Mouse (Mus musculus) embryonic fibroblast, embryonic 13.5 days (primary cell): ENCODE measurements around the gene Odf2. TPM values are rescaled to one million over a fixed set of nuclear protein-coding genes. Genes with fewer than 3 reads are reported as not detected.
A peak's percentile ranks its signal among the peaks of the same experiment; 100 is the strongest.

ENCODE experiments used
- H3K27ac ChIP-seq: 2 replicates; pipeline ENCODE4 v1.5.1; 2012; ENCODE audit warnings: low read length, control low read depth, inconsistent platforms; ENCODE audit not compliant: insufficient read depth
- H3K4me1 ChIP-seq: 2 replicates; pipeline ENCODE4 v1.6.1; 2011; ENCODE audit warnings: low read length; ENCODE audit not compliant: control insufficient read depth, insufficient read depth
- H3K4me3 ChIP-seq: 2 replicates; pipeline ENCODE4 v1.5.1; 2011; ENCODE audit warnings: mild to moderate bottlenecking, control low read depth, low read length; ENCODE audit not compliant: insufficient read depth
- CTCF ChIP-seq: IDR thresholded peaks from 2 replicates; pipeline ENCODE4 v1.5.1; 2011; ENCODE audit warnings: mild to moderate bottlenecking, control low read depth, low read length, moderate library complexity, borderline replicate concordance; ENCODE audit not compliant: insufficient read depth
- POLR2A ChIP-seq: IDR thresholded peaks from 2 replicates; pipeline ENCODE4 v1.6.1; 2011; ENCODE audit warnings: low read depth, mild to moderate bottlenecking, control low read depth, low read length, moderate library complexity
- polyA plus RNA-seq: library from polyadenylated mRNA; stranded (reverse); fragments of >200 nt; gene quantifications from 2 replicates; pipeline ENCODE4 v1.2.4, GENCODE M21; 2011; ENCODE audit warnings: low read depth; ENCODE audit not compliant: missing spikeins, insufficient read length

The Odf2 gene
- polyA plus RNA-seq, 1 experiment: 83.2 TPM

DNA sequence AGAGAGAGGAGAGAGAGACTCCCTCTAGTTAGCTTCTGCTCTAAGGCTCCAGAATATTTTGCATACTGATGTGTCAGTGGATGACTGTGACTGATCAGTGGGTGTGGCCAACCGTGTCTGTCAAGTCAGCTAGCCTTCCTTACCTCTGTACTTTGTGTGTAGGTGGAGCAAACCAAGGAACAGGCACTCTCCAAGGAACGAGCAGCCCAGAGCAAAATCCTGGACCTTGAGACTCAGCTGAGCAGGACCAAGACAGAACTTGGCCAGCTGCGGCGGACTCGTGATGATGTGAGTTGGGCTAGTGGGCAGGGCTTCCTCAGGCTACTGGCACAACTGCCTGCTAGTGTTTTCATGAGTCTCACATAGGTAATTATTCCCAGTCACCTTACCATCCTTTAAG, 37.5 kb downstream of the Odf2 start:
- Histone ChIP-seq H3K27ac (no peak overlapping the region), H3K4me1 (no peaks in the 10 kb centered on the region), H3K4me3 (no peak overlapping the region)
- TF ChIP-seq CTCF: no peak

DNA sequence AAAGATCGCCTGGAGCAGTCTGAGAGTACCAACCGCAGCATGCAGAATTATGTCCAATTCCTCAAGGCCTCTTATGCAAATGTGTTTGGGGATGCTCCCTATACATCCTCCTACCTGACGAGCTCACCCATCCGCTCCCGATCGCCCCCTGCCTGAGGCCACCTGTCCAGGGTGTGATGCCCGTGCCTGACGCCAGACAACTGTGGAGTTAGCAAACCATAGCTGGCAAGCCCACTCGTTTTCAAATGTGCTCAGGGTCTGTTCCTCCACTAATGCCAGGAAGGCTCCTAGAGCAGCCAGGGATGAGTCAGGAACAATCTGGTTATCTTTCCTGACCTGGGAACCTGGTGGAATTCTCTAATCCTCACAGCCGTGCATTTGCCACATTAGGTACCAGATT, 41.5 kb downstream of the Odf2 start:
- H3K4me3 ChIP-seq: no peak overlapping the region
- no peak overlapping the region for H3K27ac ChIP-seq
- no peaks in the 10 kb centered on the region for H3K4me1 ChIP-seq
- TF ChIP-seq POLR2A (no peak), CTCF (no peak)

DNA sequence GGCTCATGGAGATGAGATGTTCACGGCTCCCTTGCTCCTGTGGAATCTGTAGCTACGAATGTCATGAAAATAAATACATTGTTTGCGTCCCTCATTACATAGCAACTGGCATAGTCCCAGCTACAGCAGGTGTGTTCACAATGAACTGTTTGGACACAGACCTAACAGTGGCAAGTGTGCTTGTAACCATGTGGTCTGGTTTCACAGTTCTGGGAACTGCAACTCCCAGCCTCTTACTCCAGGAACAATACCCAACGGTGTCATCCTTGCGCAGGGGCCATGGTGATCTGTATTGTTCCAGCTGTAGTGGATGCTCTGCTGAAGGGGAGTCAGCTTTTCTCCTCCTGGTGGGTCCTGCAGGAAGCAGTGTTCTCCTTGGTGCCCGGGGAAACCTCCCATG, 42.2 kb downstream of the Odf2 start:
- H3K4me3 ChIP-seq: no peak overlapping the region
- H3K27ac ChIP-seq: no peak overlapping the region
- peaks cover 4% of the 10 kb centered on the region; the same call in 1 of the 2 replicates for H3K4me1 ChIP-seq
- TF ChIP-seq CTCF (no peak), POLR2A (no peak)

DNA sequence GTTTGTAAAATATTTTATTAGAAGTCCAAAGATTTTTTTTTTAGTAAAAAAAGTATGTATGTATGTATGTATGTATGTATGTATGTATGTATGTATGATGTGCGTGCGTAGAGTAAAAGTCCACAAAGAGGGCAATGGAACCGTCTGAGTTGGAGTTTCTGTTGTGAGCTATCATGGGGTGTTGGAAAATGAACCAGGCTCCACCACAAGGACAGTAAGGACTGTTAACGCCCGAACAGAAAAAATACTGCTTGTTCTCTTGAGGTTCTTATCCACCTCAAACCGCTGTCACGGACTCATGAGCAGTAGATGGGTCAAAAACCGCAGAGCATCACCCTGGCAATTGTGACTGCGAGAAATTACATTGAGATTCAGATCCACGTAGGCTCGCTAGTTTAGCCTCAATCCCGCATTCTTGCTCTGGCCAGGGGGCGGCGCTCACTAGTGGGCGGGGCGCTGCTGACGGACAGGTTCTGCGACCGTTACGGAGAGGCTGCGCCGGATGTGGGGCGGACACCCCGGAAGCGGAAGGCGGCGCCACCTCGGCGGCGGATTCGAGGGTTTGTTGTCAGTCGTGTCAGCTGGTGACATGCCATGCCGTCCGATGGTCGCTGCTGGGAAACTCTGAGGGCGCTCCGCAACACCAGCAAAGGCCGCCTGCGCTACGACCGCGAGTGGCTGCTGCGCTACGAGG, 46.0 kb downstream of the Odf2 start, which contains the start of gene Gle1:
TSS of gene Gle1 (plus strand) at position 521 of the 694 bp plus-strand sequence.
- TF ChIP-seq CTCF (no peak), POLR2A (peak; percentile 93)
- Histone ChIP-seq H3K4me1 (peaks cover 4% of the 10 kb centered on the region; the same call in 1 of the 2 replicates), H3K27ac (peak within 1 kb of the TSS; percentile 56), H3K4me3 (peak within 1 kb of the TSS; percentile 88)

DNA sequence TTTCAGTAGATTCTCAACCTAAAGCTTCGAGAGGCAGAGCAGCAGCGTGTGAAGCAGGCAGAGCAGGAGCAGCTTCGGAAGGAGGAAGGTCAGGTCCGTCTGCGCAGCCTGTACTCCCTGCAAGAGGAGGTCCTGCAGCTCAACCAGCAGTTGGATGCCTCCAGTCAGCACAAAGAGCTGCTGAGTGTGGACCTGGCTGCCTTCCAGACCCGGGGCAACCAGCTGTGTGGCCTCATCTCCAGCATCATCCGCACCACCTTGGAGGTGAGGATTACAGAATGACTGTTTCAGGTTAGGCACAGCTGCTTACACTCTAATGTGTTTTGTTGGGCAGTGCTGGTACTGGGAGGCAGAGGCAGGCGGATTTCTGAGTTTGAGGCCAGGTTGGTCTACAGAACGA, 51.1 kb downstream of the Odf2 start:
- Histone ChIP-seq H3K4me3 (no peak overlapping the region), H3K27ac (no peak overlapping the region), H3K4me1 (peaks cover 4% of the 10 kb centered on the region; the same call in 1 of the 2 replicates)
- TF ChIP-seq POLR2A (no peak), CTCF (no peak)

DNA sequence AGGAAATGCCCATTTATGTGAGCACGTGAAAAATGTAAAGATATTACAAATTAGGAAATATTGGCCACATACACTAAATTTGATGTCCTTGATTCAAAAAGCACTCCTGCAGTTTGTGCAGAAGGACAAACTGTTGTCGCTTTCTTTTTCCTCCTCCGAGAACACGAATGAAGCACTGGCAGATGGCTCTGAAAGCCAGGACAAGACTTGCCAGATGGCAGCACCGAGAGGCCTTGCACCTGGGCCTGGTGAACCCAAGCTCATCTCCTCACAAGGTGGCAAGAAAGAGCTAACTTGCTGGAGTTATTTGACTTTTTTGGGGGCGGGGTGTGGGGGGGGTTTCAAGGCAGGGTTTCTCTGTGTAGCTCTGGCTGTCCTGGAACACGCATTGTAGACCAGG, 51.8 kb downstream of the Odf2 start:
- TF ChIP-seq CTCF: no peak
- TF ChIP-seq POLR2A: no peak
- no peak overlapping the region for H3K27ac ChIP-seq
- peaks cover 4% of the 10 kb centered on the region; the same call in 1 of the 2 replicates for H3K4me1 ChIP-seq
- H3K4me3 ChIP-seq: no peak overlapping the region

DNA sequence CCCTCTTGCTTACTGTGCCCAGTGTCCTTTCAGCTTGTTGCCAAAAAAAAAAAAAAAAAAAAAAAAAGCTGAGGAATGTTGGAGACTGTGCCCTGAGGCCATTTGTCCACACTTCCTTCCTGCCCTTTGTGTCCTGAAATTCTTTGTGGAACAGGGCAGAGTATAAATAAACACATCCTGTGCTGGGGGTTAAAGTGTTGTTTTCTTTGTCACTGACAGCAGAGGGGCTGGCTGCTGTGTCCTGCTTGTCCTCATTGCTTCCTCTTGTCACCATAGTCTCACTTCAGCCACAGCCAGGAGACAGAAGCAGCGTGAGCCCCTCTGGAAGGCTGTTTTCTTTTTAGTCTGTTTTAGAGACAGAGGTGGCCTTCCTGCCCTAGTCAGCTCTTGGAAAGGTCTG, 55.7 kb downstream of the Odf2 start:
- Histone ChIP-seq H3K4me1 (no peaks in the 10 kb centered on the region), H3K27ac (no peak overlapping the region), H3K4me3 (no peak overlapping the region)
- TF ChIP-seq POLR2A (no peak), CTCF (no peak)

DNA sequence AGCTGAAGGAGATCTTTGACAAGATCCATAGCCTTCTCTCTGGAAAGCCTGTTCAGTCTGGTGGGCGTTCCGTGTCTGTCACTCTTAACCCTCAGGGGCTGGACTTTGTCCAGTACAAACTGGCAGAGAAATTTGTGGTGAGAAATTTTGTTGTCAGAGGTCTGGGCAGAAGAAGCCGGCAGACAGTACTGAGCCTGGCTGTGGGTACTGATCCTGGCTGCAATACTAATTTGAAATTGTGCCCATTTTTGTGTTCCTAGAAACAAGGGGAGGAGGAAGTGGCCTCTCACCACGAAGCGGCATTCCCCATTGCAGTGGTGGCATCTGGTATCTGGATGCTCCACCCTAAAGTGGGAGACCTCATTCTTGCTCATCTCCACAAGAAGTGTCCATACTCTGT, 59.9 kb downstream of the Odf2 start:
- TF ChIP-seq POLR2A: no peak
- Histone ChIP-seq H3K4me3 (no peak overlapping the region), H3K27ac (no peak overlapping the region), H3K4me1 (no peaks in the 10 kb centered on the region)

DNA sequence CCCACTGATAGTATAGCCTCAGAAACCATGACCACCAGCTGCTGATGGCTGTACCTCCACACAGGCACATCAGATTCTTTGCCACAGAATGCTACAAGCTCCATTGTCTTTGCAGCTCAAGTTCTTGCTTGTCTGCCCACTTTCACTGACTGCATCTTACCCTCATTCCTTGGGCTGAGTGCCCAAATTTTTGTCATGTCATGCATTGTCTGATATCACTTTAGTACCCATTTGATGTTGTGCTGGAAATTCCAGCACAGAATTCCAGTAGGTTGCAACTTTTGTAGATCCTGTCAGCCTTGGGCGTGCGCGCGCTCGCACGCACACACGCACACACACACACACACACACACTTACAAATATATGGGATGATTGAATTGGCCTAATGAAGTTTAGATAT, 72.2 kb downstream of the Odf2 start:
- Histone ChIP-seq H3K4me1 (peaks cover 11% of the 10 kb centered on the region; the same call in 1 of the 2 replicates), H3K4me3 (no peak overlapping the region), H3K27ac (no peak overlapping the region)
- TF ChIP-seq CTCF: no peak
- TF ChIP-seq POLR2A: no peak

DNA sequence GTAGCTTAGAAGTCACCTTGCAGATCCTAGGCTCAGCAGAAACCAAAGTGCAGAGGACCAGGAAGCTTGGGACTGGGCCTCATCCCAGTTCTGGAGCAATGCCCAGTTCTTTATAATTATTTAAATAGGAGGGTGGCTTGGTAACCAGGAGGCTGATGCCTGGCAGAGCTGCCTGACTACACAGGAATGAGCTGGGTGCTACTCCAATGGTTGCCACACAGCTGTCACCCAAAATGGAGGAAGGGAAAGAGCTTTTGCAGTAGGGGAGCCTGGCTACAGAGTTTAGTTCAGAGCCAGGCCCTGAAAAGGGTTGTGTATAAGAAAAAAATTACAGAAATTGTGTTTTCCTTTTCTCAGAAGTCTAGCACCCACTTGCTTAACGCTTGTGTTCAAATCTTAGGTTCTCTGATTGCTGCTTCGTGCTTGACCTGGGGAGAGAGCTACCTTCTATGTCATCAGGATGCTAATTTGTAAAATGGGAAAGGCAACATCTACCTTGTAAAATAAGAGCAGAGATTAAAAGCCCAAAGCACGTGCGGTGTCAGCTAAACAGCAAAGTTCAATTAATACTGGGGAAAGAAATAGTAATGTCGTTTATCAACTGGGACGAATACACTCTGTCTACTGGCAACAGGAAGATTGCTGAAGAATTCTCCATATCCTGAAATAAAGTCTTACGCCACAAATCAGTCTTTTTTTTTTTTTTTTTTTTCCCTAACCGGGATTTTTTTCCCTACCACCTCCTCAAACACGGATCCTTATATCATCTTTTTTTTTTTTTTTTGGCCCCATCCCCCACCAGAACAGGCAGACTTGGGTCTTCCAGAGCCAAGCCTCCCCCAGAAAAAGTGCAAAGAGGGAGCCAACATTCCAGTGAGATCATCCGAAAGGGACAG, 75.6 kb downstream of the Odf2 start:
- TF ChIP-seq CTCF (no peak), POLR2A (peak; percentile 80; the same call in 1 of the 2 replicates)
- peaks cover 20% of the 10 kb centered on the region for H3K4me1 ChIP-seq

More for the DNA sequence above, 75.6 kb downstream of the Odf2 start:
- Histone ChIP-seq H3K4me3 (peak overlapping the region; percentile 4), H3K27ac (peak overlapping the region; percentile 91)
